Mouse (Mus musculus): ENCODE data around the gene Xlr4b. TPM values are rescaled to one million over a fixed set of nuclear protein-coding genes. Genes with fewer than 3 reads are reported as not detected.

The Xlr4b gene
- polyA plus RNA-seq, 1 experiment from 2014 or later, result 0.73 TPM

Other genes starting within 250 kb of the Xlr4b start
- 7.9 and 9.4 TPM in 2 replicates for gene Zfp185, start 227.0 kb upstream of the Xlr4b start, polyA plus RNA-seq (2016; fragmentation: Nextera tagmentation; extraction: Ambion mirVana)
- 0.09 and 0.15 TPM in 2 replicates for gene Pnma5, start 177.2 kb upstream of the Xlr4b start, polyA plus RNA-seq (2016; fragmentation: Nextera tagmentation; extraction: Ambion mirVana)
- 0.26 and 0.27 TPM in 2 replicates for gene Pnma3, start 149.5 kb upstream of the Xlr4b start, polyA plus RNA-seq (2016; fragmentation: Nextera tagmentation; extraction: Ambion mirVana)
- 0.65 and 0.87 TPM in 2 replicates for gene Xlr4a, start 131.9 kb upstream of the Xlr4b start, polyA plus RNA-seq (2016; fragmentation: Nextera tagmentation; extraction: Ambion mirVana)
- gene Xlr3a, start 117.2 kb upstream of the Xlr4b start, polyA plus RNA-seq (2016; fragmentation: Nextera tagmentation; extraction: Ambion mirVana), result 3.8 and 5.0 TPM in 2 replicates
- gene Gm14685, start 97.3 kb upstream of the Xlr4b start, polyA plus RNA-seq (2016; fragmentation: Nextera tagmentation; extraction: Ambion mirVana), result 0.08 TPM in 1 of 2 replicates, not detected in the other
- not detected in 2 replicates for gene Xlr5b, start 65.5 kb upstream of the Xlr4b start, polyA plus RNA-seq (2016; fragmentation: Nextera tagmentation; extraction: Ambion mirVana)
- not detected in 2 replicates for gene DXBay18, start 64.9 kb upstream of the Xlr4b start, polyA plus RNA-seq (2016; fragmentation: Nextera tagmentation; extraction: Ambion mirVana)
- not detected in 2 replicates for gene Spin2d, start 37.3 kb upstream of the Xlr4b start, polyA plus RNA-seq (2016; fragmentation: Nextera tagmentation; extraction: Ambion mirVana)
- 14.4 and 15.3 TPM in 2 replicates for gene Xlr3b, start 22.1 kb upstream of the Xlr4b start, polyA plus RNA-seq (2016; fragmentation: Nextera tagmentation; extraction: Ambion mirVana)
- gene F8a, start 14.0 kb downstream of the Xlr4b start, polyA plus RNA-seq (2016; fragmentation: Nextera tagmentation; extraction: Ambion mirVana), result 11.3 and 11.4 TPM in 2 replicates
- gene Xlr4c, start 28.8 kb downstream of the Xlr4b start, polyA plus RNA-seq (2016; fragmentation: Nextera tagmentation; extraction: Ambion mirVana), result not detected in 2 replicates
- 0.16 and 0.40 TPM in 2 replicates for gene Xlr3c, start 51.1 kb downstream of the Xlr4b start, polyA plus RNA-seq (2016; fragmentation: Nextera tagmentation; extraction: Ambion mirVana)
- not detected in 2 replicates for gene Xlr5a, start 78.6 kb downstream of the Xlr4b start, polyA plus RNA-seq (2016; fragmentation: Nextera tagmentation; extraction: Ambion mirVana)
- gene Xlr5c, start 78.6 kb downstream of the Xlr4b start, polyA plus RNA-seq (2016; fragmentation: Nextera tagmentation; extraction: Ambion mirVana), result not detected in 2 replicates
- not detected in 2 replicates for gene Gm45015, start 122.5 kb downstream of the Xlr4b start, polyA plus RNA-seq (2016; fragmentation: Nextera tagmentation; extraction: Ambion mirVana)
- gene Zfp275, start 128.3 kb downstream of the Xlr4b start, polyA plus RNA-seq (2016; fragmentation: Nextera tagmentation; extraction: Ambion mirVana), result 23.1 and 26.1 TPM in 2 replicates
- gene Gm18336, start 184.4 kb downstream of the Xlr4b start, polyA plus RNA-seq (2016; fragmentation: Nextera tagmentation; extraction: Ambion mirVana), result not detected in 2 replicates
- gene Zfp92, start 196.8 kb downstream of the Xlr4b start, polyA plus RNA-seq (2016; fragmentation: Nextera tagmentation; extraction: Ambion mirVana), result 0.28 and 0.36 TPM in 2 replicates
- not detected in 2 replicates for gene Trex2, start 221.0 kb downstream of the Xlr4b start, polyA plus RNA-seq (2016; fragmentation: Nextera tagmentation; extraction: Ambion mirVana)
- gene Haus7, start 244.7 kb downstream of the Xlr4b start, polyA plus RNA-seq (2016; fragmentation: Nextera tagmentation; extraction: Ambion mirVana), result 83.9 and 87.7 TPM in 2 replicates